Mouse (Mus musculus): ENCODE measurements around the gene Atxn1. TPM values are rescaled to one million over a fixed set of nuclear protein-coding genes. Genes with fewer than 3 reads are reported as not detected.

The Atxn1 gene
- total RNA-seq, 2 experiments from 2014 or later, result 7.2 to 16.8 TPM

DNA sequence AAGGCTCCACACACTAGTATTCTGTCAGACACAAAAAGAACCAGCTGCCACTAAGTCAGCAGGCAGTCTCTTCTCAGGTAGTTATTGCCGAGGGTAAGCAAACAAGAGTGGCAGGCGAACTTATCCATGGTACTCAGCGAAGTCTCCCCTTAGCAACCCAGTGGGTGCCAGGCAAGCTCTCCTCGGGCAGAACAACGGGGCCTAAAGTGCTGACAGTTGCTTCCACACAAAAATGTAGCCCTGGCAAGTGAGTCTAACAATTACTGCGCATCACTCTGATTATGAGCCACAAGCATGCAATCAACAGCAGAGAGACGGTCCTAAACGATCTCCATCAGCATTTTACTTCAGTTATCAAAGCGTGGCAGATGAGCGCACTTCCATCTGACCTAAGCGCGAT, 224.4 kb downstream of the Atxn1 start:
- no peak for ATAC-seq (replicated peaks; ENCODE audit: poor library complexity)

GRCm38 (mm10) chr13:45736241-45736640, 228.6 kb downstream of the Atxn1 start:
- no peak for ATAC-seq (replicated peaks; ENCODE audit: poor library complexity)

GRCm38 (mm10) chr13:45735802-45736201, 229.0 kb downstream of the Atxn1 start:
- no peak for ATAC-seq (replicated peaks; ENCODE audit: poor library complexity)

GRCm38 (mm10) chr13:45734531-45734930, 230.3 kb downstream of the Atxn1 start:
- no peak for ATAC-seq (replicated peaks; ENCODE audit: poor library complexity)

DNA sequence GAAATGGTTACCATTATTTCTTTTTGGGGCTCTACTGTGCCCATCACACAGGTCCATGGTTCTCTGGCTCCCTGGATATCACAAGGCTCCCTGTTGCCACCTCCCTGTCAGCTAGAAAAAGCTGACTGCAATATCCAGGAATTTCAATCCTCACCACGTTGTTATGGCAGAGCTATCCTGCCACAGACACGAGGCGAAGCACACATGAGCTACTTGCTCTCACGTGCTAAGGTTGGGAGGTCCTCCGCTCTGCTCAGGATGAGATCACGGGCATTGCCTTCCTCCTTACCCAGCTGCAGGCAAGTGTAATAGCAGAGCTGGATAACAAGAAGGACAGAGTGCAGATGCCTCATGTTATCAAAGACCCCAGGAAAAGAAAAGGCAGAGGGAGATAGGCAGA, 232.2 kb downstream of the Atxn1 start:
- ATAC-seq (replicated peaks; ENCODE audit: poor library complexity), result no peak

DNA sequence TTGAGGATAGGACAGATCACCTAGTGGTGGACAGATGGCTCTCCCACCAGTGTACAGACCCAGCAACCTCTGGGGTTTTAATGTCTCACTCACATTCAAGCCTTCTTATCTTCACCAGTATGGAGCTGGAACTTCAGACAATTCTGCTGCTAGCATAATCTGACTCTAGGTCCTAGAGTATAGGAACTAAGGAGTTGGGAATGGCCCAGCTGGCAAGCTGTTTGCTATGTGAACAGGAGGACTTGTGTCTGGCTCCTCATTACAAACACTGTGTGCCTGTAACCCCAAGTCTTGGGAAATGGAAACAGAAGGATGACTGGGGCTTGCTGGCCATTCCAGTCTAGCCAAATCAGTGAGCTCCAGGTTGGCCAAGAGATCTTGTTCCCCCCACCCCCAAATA, 237.9 kb downstream of the Atxn1 start:
- no peak for ATAC-seq (replicated peaks; ENCODE audit: poor library complexity)

DNA sequence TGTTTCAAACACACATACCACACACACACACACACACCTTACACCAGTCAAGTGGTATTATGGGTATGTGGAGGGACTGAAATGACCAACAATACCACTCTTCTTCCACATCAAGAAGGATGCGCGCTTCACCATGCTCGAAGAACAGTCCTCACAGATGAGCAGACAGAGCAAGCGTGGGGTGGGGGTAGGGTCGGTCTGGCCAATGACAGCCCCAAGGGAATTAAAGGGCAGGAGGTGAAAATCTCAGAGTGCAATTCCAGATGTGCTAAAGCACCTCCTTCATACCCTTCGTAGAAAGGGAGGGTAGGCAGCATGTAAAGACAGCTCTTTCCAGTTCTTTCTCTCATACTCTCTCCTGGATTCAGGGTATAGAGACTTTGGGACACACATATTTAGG, 238.6 kb downstream of the Atxn1 start:
- no peak for ATAC-seq (replicated peaks; ENCODE audit: poor library complexity)

DNA sequence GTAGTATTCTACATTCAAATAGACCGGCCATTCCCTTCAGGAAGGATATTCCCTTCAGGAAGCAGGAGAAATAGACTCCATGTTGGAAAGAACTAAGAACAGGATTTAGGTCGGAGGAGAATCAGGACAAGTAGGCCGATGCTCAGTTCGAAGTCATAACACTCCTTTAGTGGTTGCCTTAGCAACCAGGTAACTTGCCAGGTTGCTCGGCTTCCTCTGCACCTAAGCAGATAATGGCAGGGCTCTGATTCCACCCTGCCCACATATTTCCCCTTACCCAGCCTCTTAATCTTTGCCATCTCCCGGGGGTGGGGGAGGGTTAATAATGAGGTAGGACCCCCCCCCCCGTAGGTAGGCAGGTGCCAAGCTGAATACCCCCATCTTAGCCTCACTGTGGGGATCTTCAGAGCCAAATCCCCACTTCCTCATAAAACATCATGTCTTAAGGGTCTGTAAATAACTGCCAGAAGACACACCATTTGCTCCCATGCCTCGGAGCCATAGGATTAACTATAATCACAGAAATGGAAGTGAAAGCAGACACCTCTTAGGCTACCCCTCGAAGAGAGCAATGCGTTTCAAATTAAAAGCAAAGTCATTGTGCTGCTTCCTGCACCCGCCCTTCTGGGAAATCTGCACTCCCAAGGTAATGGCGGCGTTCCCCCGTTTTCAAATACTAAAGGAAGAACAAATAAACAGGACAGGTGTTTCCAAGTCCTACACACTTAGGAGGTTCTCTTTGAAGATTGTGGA, 240.1 kb downstream of the Atxn1 start:
- ATAC-seq (replicated peaks; ENCODE audit: poor library complexity), result no peak

DNA sequence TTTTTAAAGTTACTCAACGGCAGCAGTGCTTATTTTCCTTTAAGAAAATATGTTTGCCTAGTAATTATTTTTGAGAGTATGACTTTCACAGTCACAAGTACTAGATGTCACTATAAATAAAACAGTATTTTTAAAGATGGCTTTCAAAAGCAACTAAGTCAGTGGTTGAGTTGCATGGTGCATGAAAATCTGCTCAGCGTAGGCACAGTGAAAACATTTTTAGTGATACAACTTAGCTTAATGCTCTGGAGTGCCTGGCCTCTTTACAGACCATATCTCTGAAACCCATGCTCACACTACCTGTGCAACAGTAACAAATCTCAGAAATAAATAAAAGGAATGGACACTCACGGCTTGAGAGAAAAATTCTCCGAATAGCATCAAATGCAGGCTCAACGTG, 241.9 kb downstream of the Atxn1 start:
- ATAC-seq (replicated peaks; ENCODE audit: poor library complexity), result no peak

DNA sequence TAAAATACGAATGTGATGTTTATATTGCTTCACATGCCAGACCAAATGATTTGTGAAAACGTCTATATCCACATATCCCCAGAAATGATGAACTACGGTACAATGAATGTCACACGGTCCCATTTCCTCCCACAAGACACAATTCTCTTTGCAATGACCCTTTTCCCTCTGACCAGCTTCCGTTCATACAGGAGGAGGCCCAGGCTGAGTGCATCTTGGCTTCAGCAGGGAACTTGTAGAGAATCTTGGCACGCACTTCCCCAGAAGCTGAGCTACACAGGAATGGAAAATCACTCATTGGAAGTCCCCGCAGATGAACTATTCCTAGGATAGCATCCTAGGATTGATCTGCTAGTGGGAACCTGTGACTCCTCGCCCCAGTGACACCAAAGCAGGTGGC, 243.2 kb downstream of the Atxn1 start:
- no peak for ATAC-seq (replicated peaks; ENCODE audit: poor library complexity)

DNA sequence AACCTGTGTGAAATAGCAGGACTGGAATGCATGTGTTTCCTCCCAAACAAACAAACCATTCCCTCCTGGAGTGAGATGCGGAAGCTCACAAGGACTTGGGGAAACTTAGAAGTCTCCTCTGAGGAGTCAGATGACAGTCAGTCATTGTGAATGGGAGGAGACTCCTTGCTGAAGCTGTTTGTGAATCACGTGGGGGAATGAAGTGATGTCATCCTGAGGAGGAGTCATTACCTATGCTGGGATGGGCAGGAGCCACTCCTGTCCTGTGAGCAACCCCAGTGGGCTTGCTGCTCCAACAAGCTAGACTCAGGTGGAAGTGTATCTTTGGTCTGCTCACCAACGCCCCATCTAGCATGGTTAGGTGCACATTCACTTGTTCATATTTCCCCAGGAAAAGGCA, 246.0 kb downstream of the Atxn1 start:
- ATAC-seq (replicated peaks; ENCODE audit: poor library complexity), result no peak

GRCm38 (mm10) chr13:45715583-45716180, 249.1 kb downstream of the Atxn1 start:
- ATAC-seq (replicated peaks; ENCODE audit: poor library complexity), result no peak

DNA sequence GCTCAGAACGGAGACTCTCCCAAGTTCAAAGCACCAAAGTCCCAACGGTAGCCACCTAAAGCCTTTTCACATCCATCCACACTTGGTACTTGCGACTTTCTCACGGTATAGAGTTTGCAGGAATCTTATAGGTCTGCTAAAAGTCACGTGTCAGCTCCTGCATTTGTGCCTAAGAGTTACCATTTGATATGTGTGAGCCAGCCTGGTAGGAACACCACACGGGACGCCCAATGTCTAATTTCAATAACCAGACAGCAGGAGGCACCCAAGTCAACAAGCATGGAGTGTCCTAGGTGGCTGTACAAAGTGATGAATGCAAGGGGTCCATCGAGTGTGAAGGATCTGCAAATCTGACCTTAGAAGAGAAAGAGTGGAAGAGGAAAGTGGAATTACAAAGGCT, 254.8 kb downstream of the Atxn1 start:
- ATAC-seq (replicated peaks; ENCODE audit: poor library complexity), result no peak

GRCm38 (mm10) chr13:45709402-45709801, 255.4 kb downstream of the Atxn1 start:
- no peak for ATAC-seq (replicated peaks; ENCODE audit: poor library complexity)

GRCm38 (mm10) chr13:45701296-45701790, 263.5 kb downstream of the Atxn1 start:
- no peak for ATAC-seq (replicated peaks; ENCODE audit: poor library complexity)

DNA sequence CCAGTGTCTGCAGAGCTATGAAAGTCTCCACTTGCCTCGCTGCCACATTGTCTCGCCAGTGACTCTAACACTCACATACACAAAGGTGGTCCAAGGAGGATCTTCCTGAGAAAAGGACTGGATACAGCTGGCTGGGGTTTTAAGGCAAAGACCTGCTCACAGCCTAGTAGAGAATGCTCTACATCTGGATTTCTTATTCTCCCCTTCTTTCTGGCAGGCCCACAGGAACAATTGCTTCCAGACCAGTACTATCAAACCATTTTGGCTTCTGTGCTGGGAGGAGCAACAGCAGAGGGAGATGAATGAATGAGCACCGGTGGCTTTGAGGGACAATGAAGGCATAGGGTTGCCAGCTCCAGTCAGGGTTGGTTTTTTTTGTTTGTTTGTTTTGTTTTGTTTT, 265.8 kb downstream of the Atxn1 start:
- no peak for ATAC-seq (replicated peaks; ENCODE audit: poor library complexity)

GRCm38 (mm10) chr13:45696009-45696408, 268.8 kb downstream of the Atxn1 start:
- ATAC-seq (replicated peaks; ENCODE audit: poor library complexity), result no peak

- ATAC-seq (replicated peaks; ENCODE audit: poor library complexity), result no peak
These were observed 269.8 kb downstream of the Atxn1 start for GRCm38 (mm10) chr13:45694921-45695437.

GRCm38 (mm10) chr13:45693953-45694352, 270.9 kb downstream of the Atxn1 start:
- peak; percentile 61 for ATAC-seq (replicated peaks; ENCODE audit: poor library complexity)

GRCm38 (mm10) chr13:45693534-45693933, 271.3 kb downstream of the Atxn1 start:
- ATAC-seq (replicated peaks; ENCODE audit: poor library complexity), result peak; percentile 89

- ATAC-seq (replicated peaks; ENCODE audit: poor library complexity), result no peak
These were observed 271.7 kb downstream of the Atxn1 start for GRCm38 (mm10) chr13:45693126-45693525.

- no peak for ATAC-seq (replicated peaks; ENCODE audit: poor library complexity)
These were observed 272.4 kb downstream of the Atxn1 start for GRCm38 (mm10) chr13:45692440-45692839.

All from megakaryocyte progenitor cell, adult 5-6 weeks (primary cell).